Mouse (Mus musculus): ENCODE data around the gene Gm20379.

DNA sequence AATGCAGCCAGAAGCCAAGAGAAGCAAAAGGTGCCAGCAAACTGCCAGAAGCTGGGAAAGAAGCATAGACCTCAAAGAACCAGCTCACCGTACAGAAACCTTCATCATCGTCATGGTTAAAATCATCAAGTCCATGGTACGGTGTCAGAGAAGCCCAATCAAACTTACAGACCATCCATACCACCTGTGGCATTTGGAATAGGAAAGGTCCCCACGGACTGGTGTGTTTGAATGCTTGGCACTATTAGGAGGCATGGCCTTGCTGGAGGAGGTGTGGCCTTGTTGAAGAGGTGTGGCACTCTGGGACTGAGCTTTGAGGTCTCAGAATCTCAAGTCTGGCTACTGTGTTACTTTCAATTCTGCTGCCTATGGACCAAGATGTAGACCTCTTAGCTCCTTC, 9.3 kb upstream of the Gm20379 start:
- no peak for TF ChIP-seq CTCF (IDR thresholded peaks at IDR 0.05; ENCODE audit: control insufficient read depth, insufficient read depth, insufficient replicate concordance, low read depth, low read length)
- no peak for TF ChIP-seq POLR2A (IDR thresholded peaks at IDR 0.05; ENCODE audit: control insufficient read depth, low read depth, low read length)

Measured in testis, adult 2 months (tissue).